Mouse (Mus musculus) kidney, postnatal 0 days (tissue): ENCODE results near the gene Nktr. TPM values are rescaled to one million over a fixed set of nuclear protein-coding genes. Genes with fewer than 3 reads are reported as not detected.

ENCODE experiments used
- ATAC-seq: fragments of 200-750 bp; cut with Nextera tagmentation; replicated peaks from 2 replicates; pipeline ENCODE4 v1.8.0; 2017; ENCODE audit warnings: low read depth, moderate number of reproducible peaks, moderate TSS enrichment, moderate library complexity; ENCODE audit not compliant: low FRiP score
- DNase-seq: peaks from one replicate; pipeline ENCODE4 v3.0.0-alpha.2; 2016; ENCODE audit warnings: low spot score
- H3K27ac ChIP-seq: fragments of 300-500 bp; sonication (generic); 2 replicates; pipeline ENCODE4 v1.5.1; 2014; ENCODE audit warnings: mild to moderate bottlenecking
- H3K27me3 ChIP-seq: fragments of 300-500 bp; sonication (generic); 2 replicates; pipeline ENCODE4 v1.6.1; 2014; ENCODE audit warnings: low read length, mixed read lengths; ENCODE audit not compliant: insufficient read depth
- H3K36me3 ChIP-seq: fragments of 300-500 bp; sonication (generic); 2 replicates; pipeline ENCODE4 v1.6.1; 2014; ENCODE audit warnings: low read length, mixed read lengths; ENCODE audit not compliant: insufficient read depth
- H3K4me1 ChIP-seq: fragments of 300-500 bp; sonication (generic); replicated peaks from 2 replicates; pipeline ENCODE4 v1.6.1; 2014; ENCODE audit warnings: antibody characterized with exemption, low read length, mixed read lengths; ENCODE audit not compliant: insufficient read depth
- H3K4me2 ChIP-seq: fragments of 300-500 bp; sonication (generic); 2 replicates; pipeline ENCODE4 v1.6.1; 2014; ENCODE audit warnings: mild to moderate bottlenecking, low read length, moderate library complexity, mixed read lengths
- H3K4me3 ChIP-seq: fragments of 300-500 bp; sonication (generic); replicated peaks from 2 replicates; pipeline ENCODE4 v1.5.1; 2014; ENCODE audit warnings: low read depth, low read length
- H3K9ac ChIP-seq: fragments of 300-500 bp; sonication (generic); 2 replicates; pipeline ENCODE4 v1.6.1; 2014; ENCODE audit warnings: low read depth, low read length
- H3K9me3 ChIP-seq: fragments of 300-500 bp; sonication (generic); replicated peaks from 2 replicates; pipeline ENCODE4 v1.6.1; 2016; ENCODE audit warnings: low read length, inconsistent platforms, mixed read lengths
- CTCF ChIP-seq: IDR thresholded peaks from 2 replicates; pipeline ENCODE4 v1.5.1; 2016; ENCODE audit warnings: antibody characterized with exemption, low read depth, mild to moderate bottlenecking, moderate library complexity
- WGBS: fragments of 180-500 bp; shearing (Covaris S2); extraction: QIAGEN DNeasy Blood & Tissue Kit; methylation state at CpG from one replicate; pipeline ENCODE4 v1.1.7; 2014; 5-methylcytosine and 5-hydroxymethylcytosine counted together
- polyA plus RNA-seq: library from polyadenylated mRNA; unstranded; fragments of >200 nt; fragmentation: Nextera tagmentation; extraction: Ambion mirVana; gene quantifications from 2 replicates; pipeline ENCODE4 v1.2.1, GENCODE M21; 2015

The Nktr gene
- polyA plus RNA-seq, 1 experiment from 2014 or later: 44.7 TPM

- Histone ChIP-seq H3K4me3 (peak within 1 kb of the TSS; percentile 24), H3K4me1 (no peaks in the 10 kb centered on the region), H3K9me3 (no peaks in the 10 kb centered on the region), H3K27me3 (peaks cover 27% of the 10 kb centered on the region), H3K9ac (no peak within 1 kb of the TSS), H3K27ac (no peak within 1 kb of the TSS), H3K4me2 (peak within 1 kb of the TSS; percentile 53), H3K36me3 (no peaks in the 10 kb centered on the region)
- peak; percentile 31; the same call in 1 of the 2 replicates for ATAC-seq
- DNase-seq: no peak
- TF ChIP-seq CTCF: no peak
- WGBS: 17% methylated on average over 30 of the region's 30 CpGs
These were observed 58.6 kb downstream of the Nktr start, which contains the start of gene Klhl40 for GRCm38 (mm10) chr9:121777484-121778065. Gene Klhl40, plus strand, starts transcription at chr9:121777607.

DNA sequence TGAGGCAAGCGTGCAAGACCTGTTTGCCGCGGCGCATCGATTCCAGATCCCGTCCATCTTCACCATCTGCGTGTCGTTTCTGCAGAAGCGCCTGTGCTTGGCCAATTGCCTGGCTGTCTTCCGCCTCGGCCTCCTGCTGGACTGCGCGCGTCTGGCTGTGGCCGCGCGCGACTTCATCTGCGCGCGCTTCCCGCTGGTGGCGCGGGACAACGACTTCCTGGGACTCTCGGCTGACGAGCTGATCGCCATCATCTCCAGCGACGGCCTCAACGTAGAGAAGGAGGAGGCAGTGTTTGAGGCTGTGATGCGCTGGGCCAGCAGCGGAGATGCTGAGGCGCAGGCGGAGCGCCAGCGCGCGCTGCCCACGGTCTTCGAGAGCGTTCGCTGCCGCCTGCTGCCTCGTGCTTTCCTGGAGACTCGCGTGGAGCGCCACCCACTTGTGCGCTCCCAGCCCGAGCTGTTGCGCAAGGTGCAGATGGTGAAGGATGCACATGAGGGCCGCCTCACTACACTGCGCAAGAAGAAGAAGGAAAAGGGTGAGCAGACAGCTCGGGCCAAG lies 59.2 kb downstream of the Nktr start:
- TF ChIP-seq CTCF: no peak
- Histone ChIP-seq H3K36me3 (no peaks in the 10 kb centered on the region), H3K9ac (no peak overlapping the region), H3K4me1 (no peaks in the 10 kb centered on the region), H3K27ac (no peak overlapping the region), H3K9me3 (no peaks in the 10 kb centered on the region), H3K4me3 (peak overlapping the region; percentile 24), H3K27me3 (peaks cover 27% of the 10 kb centered on the region), H3K4me2 (peak overlapping the region; percentile 53)
- peak; percentile 55 for DNase-seq
- ATAC-seq: no peak
- 12% methylated on average over 54 of the region's 54 CpGs for WGBS

DNA sequence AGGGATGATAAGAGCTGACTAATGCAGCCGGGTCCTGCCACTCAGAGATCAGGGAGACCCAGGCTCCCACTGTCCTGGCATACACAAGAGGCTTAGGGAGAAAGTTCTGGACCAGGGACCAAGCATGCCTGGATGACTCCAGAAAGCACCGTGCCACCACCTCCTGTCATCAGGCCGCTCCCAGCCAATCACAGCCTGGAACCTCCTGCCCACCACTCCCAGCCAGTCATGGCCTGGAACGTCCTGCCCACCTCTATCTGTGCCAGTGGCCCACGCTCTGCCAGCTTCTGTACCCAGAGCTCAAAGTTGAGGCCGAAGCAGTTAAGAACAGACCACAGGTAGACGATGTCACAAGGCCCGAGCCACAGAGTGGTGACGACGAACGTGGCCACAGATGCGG lies 65.8 kb downstream of the Nktr start:
- Histone ChIP-seq H3K4me1 (no peaks in the 10 kb centered on the region), H3K4me3 (no peak overlapping the region), H3K27me3 (no peaks in the 10 kb centered on the region), H3K36me3 (no peaks in the 10 kb centered on the region), H3K27ac (no peak overlapping the region), H3K9me3 (no peaks in the 10 kb centered on the region), H3K4me2 (no peak overlapping the region), H3K9ac (no peak overlapping the region)
- 86% methylated on average over 12 of the region's 12 CpGs for WGBS
- ATAC-seq (no peak), DNase-seq (no peak)
- TF ChIP-seq CTCF: no peak

GRCm38 (mm10) chr9:121785261-121785660 lies 66.3 kb downstream of the Nktr start:
- no peak overlapping the region for H3K4me2 ChIP-seq
- ATAC-seq: no peak
- no peaks in the 10 kb centered on the region for H3K27me3 ChIP-seq
- H3K4me1 ChIP-seq: no peaks in the 10 kb centered on the region
- no peak overlapping the region for H3K9ac ChIP-seq
- H3K4me3 ChIP-seq: no peak overlapping the region
- H3K36me3 ChIP-seq: no peaks in the 10 kb centered on the region
- no peaks in the 10 kb centered on the region for H3K9me3 ChIP-seq
- H3K27ac ChIP-seq: no peak overlapping the region
- no peak for TF ChIP-seq CTCF
- DNase-seq: no peak
- 82% methylated on average over 8 of the region's 8 CpGs for WGBS

DNA sequence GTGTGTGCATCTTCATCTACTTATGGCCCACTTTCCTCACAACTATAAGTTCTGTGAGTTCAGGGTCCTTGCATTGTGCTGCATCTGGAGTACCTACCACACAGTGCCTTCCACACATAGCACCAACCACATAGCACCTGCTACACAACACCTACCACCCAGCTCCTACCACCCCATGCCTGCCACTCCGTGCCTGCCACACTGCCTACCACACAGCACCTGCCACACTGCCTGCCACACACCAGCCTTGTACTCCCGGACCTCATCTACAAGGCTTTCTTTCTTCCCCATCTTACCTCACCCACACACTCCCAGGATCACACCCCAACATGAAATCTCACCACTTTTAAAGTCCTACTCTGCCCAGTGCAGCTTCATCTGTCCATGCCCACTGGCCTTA lies 67.4 kb downstream of the Nktr start:
- ATAC-seq: no peak
- 79% methylated on average over 2 of the region's 2 CpGs for WGBS
- no peak for DNase-seq
- no peaks in the 10 kb centered on the region for H3K27me3 ChIP-seq
- TF ChIP-seq CTCF: no peak
- H3K9me3 ChIP-seq: no peaks in the 10 kb centered on the region
- H3K4me3 ChIP-seq: no peak overlapping the region
- H3K4me1 ChIP-seq: no peaks in the 10 kb centered on the region
- no peak overlapping the region for H3K9ac ChIP-seq
- H3K4me2 ChIP-seq: no peak overlapping the region
- H3K36me3 ChIP-seq: no peaks in the 10 kb centered on the region
- no peak overlapping the region for H3K27ac ChIP-seq

- Histone ChIP-seq H3K27me3 (no peaks in the 10 kb centered on the region), H3K36me3 (no peaks in the 10 kb centered on the region), H3K9me3 (no peaks in the 10 kb centered on the region), H3K4me1 (peaks cover 4% of the 10 kb centered on the region; the same call in 1 of the 2 replicates), H3K4me2 (no peak overlapping the region), H3K4me3 (no peak overlapping the region), H3K27ac (no peak overlapping the region), H3K9ac (no peak overlapping the region)
- WGBS: 13% methylated on average over 5 of the region's 5 CpGs
- ATAC-seq (peak; percentile 59), DNase-seq (peak; percentile 82)
- TF ChIP-seq CTCF: no peak
These were observed 72.2 kb downstream of the Nktr start for GRCm38 (mm10) chr9:121791206-121791605.
